8 mouse cellular contexts compared by ENCODE assay signal in the genomic region with DNA sequence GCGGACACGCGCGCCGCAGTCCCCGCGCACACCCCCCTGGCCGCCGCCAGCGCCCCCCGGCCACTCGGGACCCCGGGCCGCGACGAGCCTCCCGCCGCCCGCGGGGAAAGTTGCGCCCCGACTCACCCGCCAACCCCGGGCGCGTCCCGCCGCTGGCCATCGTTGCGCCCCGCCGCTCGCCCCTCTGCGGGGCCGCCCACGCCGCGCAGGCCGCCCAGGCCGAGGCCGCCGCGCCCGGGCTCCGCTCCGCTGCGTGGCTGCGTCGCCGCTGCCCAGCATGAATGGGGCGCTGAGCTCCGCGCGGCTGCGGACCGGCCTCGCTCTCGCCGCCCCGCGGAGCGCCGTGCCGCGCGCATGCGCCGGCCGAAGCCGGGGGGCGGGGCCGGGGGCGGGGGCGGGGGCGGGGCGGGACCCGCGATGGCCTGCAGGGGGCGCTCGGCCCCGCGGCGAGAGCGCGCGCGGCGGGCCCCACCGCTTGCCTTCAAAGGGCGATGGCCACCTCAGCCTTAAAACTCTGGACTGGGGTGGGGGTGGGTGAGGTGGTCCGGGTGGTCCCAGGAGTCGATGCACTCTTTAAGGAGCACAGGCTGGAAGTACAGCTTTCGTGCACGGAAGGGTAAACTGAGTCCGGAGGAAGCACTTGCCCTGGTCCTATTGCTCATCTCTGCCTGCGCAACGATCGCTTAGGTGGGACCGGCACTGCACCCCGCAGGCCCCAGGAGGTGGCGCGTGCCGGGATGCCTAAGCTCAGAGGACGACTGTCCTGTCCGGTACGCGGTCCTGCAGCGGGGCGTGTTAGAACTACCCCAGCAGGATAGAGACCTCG. TPM values are rescaled to one million over a fixed set of nuclear protein-coding genes. Genes with fewer than 3 reads are reported as not detected.
DNase-seq lines count a peak whose midpoint lies in the region; ATAC-seq and TF ChIP-seq lines count a peak whose summit lies in the region.

A gene (minus strand): TSS at position 340 of the 826 bp plus-strand sequence.

- H3K27ac ChIP-seq in hindbrain, embryonic 11.5 days (ENCODE audit: low read depth, low read length), result peak within 1 kb of the TSS; percentile 79
- H3K27ac ChIP-seq in left cerebral cortex, adult 2 months, result peak within 1 kb of the TSS; percentile 86
- H3K27ac ChIP-seq in macrophage, result peak within 1 kb of the TSS; percentile 58

- H3K9me3 ChIP-seq in hindbrain, embryonic 11.5 days (ENCODE audit: control insufficient read depth, low read length), result no peaks in the 10 kb centered on the region

- H3K4me1 ChIP-seq in hindbrain, embryonic 11.5 days (replicated peaks; ENCODE audit: control insufficient read depth, insufficient read depth, low read length), result peaks cover 8% of the 10 kb centered on the region

- under 1% methylated on average over 37 of the region's 110 CpGs for WGBS in hindbrain, embryonic 11.5 days
- whole genome bisulfite sequencing in macrophage (ENCODE audit: missing documents), result 4% methylated on average over 65 of the region's 110 CpGs

- intact Hi-C loops in left cerebral cortex, adult 2 months (cut with DNase I), result loop anchor here (1.0 to 5.0 kb wide), 6 partner anchors 90 to 425 kb away; no protein-coding TSS in a partner anchor

- TF ChIP-seq CTCF in left cerebral cortex, adult 2 months (IDR thresholded peaks at IDR 0.05), result peak; percentile 51

- peak within 1 kb of the TSS; percentile 88 for H3K4me2 ChIP-seq in hindbrain, embryonic 11.5 days (replicated peaks; ENCODE audit: low read depth, low read length)

- H3K36me3 ChIP-seq in hindbrain, embryonic 11.5 days (ENCODE audit: control insufficient read depth, insufficient read depth, low read length), result no peaks in the 10 kb centered on the region
- H3K36me3 ChIP-seq in macrophage (ENCODE audit: inconsistent target), result peaks cover 1% of the 10 kb centered on the region; the same call in 1 of the 2 replicates

- ATAC-seq in hindbrain, embryonic 11.5 days (ENCODE audit: low FRiP score), result peak; percentile 82

- H3K27me3 ChIP-seq in hindbrain, embryonic 11.5 days (ENCODE audit: control insufficient read depth, insufficient read depth, low read length), result peaks cover 7% of the 10 kb centered on the region; the same call in 1 of the 2 replicates

- DNase-seq in layer of hippocampus, adult 18-20 months (ENCODE audit: low spot score in 2 of 2), result peak in 1 of 2 experiments; percentile 59
- DNase-seq in layer of hippocampus, adult 9-11 months, result no peak
- peak; percentile 81 for DNase-seq in cerebellum, adult 9-11 months
- DNase-seq in frontal cortex, postnatal 14 days (ENCODE audit: low spot score in 2 of 2), result peak; percentile 52
- peak; percentile 85 for DNase-seq in hindbrain, embryonic 11.5 days (ENCODE audit: low spot score)
- DNase-seq in left cerebral cortex, adult 2 months (ENCODE audit: extremely low spot score in 1 of 2, low spot score in 2 of 2), result peak; percentile 65
- peak; percentile 73 for DNase-seq in right cerebral cortex, postnatal 4 days

- H3K9ac ChIP-seq in hindbrain, embryonic 11.5 days (ENCODE audit: low read depth, low read length), result peak within 1 kb of the TSS; percentile 99

- peaks cover 41% of the 10 kb centered on the region for H3K79me2 ChIP-seq in macrophage (ENCODE audit: inconsistent target)

- peak within 1 kb of the TSS; percentile 99 for H3K4me3 ChIP-seq in hindbrain, embryonic 11.5 days (ENCODE audit: low read depth, low read length)
- peak within 1 kb of the TSS; percentile 69 for H3K4me3 ChIP-seq in left cerebral cortex, adult 2 months
- H3K4me3 ChIP-seq in macrophage (ENCODE audit: inconsistent target), result peak within 1 kb of the TSS; percentile 68

RNA-seq across cellular contexts. Expression of the gene that starts here (rescaled TPM):
- total RNA-seq in layer of hippocampus, adult 18-20 months (2021), result 100 to 1,000 TPM; 112 to 119 TPM
- 28.7 and 35.6 TPM in 2 replicates for polyA plus RNA-seq in hindbrain, embryonic 11.5 days (2014; fragmentation: Nextera tagmentation; extraction: Ambion mirVana)
- total RNA-seq in left cerebral cortex, adult 2 months (2021), result 10 to 100 TPM; 61.8 to 70.3 TPM
- total RNA-seq in macrophage (2018; cell fraction: chromatin; rRNA removed), result 100 to 1,000 TPM; 244 to 996 (median 329) TPM
- 100 to 1,000 TPM; 124 to 243 (median 189) TPM for total RNA-seq in macrophage (2018; cell fraction: cytosol; rRNA removed)
- 100 to 1,000 TPM; 209 to 537 (median 340) TPM for total RNA-seq in macrophage (2018; cell fraction: nucleus; rRNA removed)
- polyA plus RNA-seq in macrophage (2018), result 66.7 to 104 TPM (median 93.3 TPM) in 3 replicates
